Mouse (Mus musculus): Measurements from ENCODE around the gene Tfe3. TPM values are rescaled to one million over a fixed set of nuclear protein-coding genes. Genes with fewer than 3 reads are reported as not detected.
"Not testable (repeated sequence)": the region's sequence is repeated elsewhere in the genome, so short reads cannot be mapped to it uniquely, and the experiment has no call there.

The Tfe3 gene
- polyA plus RNA-seq, 1 experiment from 2014 or later = 19.0 TPM

DNA sequence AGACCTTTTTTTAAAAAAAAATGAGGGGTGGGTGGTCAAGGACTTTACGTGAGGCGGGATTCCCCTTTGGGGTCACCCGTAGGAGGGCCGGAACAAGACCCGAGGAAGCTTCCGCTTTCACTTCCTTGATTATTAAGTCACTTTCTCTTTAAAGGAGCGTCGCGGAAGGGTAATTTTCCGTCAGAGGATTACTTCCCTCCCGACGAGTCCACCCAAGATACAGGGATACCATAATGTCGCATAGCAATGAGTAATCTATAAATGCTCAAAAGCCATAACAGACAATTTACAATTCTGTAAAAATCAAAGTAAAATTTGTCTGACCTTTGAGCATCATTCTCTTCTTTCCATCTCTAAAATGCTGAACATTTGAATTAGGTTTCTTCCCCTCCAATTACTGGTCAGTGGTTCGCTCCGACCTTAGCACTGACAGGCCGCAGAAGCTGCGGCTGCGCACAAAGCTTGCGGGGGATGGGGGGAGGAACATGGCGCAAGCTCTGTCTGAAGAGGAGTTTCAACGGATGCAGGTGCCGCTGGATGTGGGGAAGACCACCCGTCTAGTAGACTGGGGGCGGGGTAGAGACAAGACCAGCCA is 27.3 kb downstream of the Tfe3 start, which contains the start of gene Gripap1:
Gene Gripap1 (plus strand): TSS at position 224 of the 595 bp plus-strand sequence.
- H3K27me3 ChIP-seq (ENCODE audit: control insufficient read depth, insufficient read depth, low read depth, low read length) = no peaks in the 10 kb centered on the region
- peak within 1 kb of the TSS; percentile 68 for H3K9ac ChIP-seq (ENCODE audit: low read depth, low read length)
- H3K4me2 ChIP-seq (ENCODE audit: low read length) = peak within 1 kb of the TSS; percentile 80
- ATAC-seq = peak; percentile 94
- H3K4me3 ChIP-seq (ENCODE audit: low read depth, low read length) = peak within 1 kb of the TSS; percentile 56
- peak within 1 kb of the TSS; percentile 68 for H3K27ac ChIP-seq (ENCODE audit: low read length)
- peaks cover 9% of the 10 kb centered on the region for H3K4me1 ChIP-seq (ENCODE audit: control insufficient read depth, insufficient read depth, low read length)
- 18% methylated on average over 24 of the region's 24 CpGs for WGBS
- H3K9me3 ChIP-seq (replicated peaks; ENCODE audit: control insufficient read depth, low read length, poor library complexity, severe bottlenecking) = no peaks in the 10 kb centered on the region
- H3K36me3 ChIP-seq (ENCODE audit: control insufficient read depth, insufficient read depth, low read length) = 0 out of 2 replicates have a peak, but pooled peaks cover 3% of the 10 kb centered on the region

GRCm38 (mm10) chrX:7790309-7790708 is 27.9 kb downstream of the Tfe3 start:
- H3K4me1 ChIP-seq (ENCODE audit: control insufficient read depth, insufficient read depth, low read length) = peaks cover 9% of the 10 kb centered on the region
- H3K27ac ChIP-seq (ENCODE audit: low read length) = peak overlapping the region; percentile 68
- 0 out of 2 replicates have a peak, but pooled peaks cover 3% of the 10 kb centered on the region for H3K36me3 ChIP-seq (ENCODE audit: control insufficient read depth, insufficient read depth, low read length)
- H3K4me2 ChIP-seq (ENCODE audit: low read length) = peak overlapping the region; percentile 80
- H3K9me3 ChIP-seq (replicated peaks; ENCODE audit: control insufficient read depth, low read length, poor library complexity, severe bottlenecking) = no peaks in the 10 kb centered on the region
- H3K9ac ChIP-seq (ENCODE audit: low read depth, low read length) = peak overlapping the region; percentile 68
- H3K27me3 ChIP-seq (ENCODE audit: control insufficient read depth, insufficient read depth, low read depth, low read length) = no peaks in the 10 kb centered on the region
- 34% methylated on average over 5 of the region's 5 CpGs for WGBS
- peak overlapping the region; percentile 56 for H3K4me3 ChIP-seq (ENCODE audit: low read depth, low read length)
- no peak for ATAC-seq

GRCm38 (mm10) chrX:7793361-7793760 is 31.0 kb downstream of the Tfe3 start:
- H3K9me3 ChIP-seq (replicated peaks; ENCODE audit: control insufficient read depth, low read length, poor library complexity, severe bottlenecking) = no peaks in the 10 kb centered on the region

DNA sequence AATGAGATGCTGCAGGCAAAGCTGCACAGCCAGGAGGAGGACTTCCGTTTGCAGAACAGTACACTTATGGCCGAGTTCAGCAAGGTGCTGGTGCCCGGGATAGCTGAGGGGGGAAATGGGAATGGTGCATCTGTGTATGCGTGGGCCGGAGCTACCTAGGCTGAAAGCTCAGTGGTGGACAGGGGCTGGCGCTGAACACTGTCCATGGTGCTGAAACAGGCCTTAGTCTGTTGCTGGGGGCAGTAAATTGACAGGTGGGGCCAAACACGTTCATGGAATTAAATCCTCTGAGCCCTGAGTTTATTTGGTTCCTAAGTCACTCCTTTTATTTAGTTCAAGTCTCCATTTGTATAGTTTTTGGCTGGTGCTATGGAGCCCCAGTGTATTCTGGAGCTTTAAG is 32.7 kb downstream of the Tfe3 start:
- ATAC-seq = no peak
- Histone ChIP-seq H3K27ac (ENCODE audit: low read length) (no peak overlapping the region), H3K36me3 (ENCODE audit: control insufficient read depth, insufficient read depth, low read length) (peaks cover 4% of the 10 kb centered on the region), H3K9me3 (replicated peaks; ENCODE audit: control insufficient read depth, low read length, poor library complexity, severe bottlenecking) (no peaks in the 10 kb centered on the region), H3K4me3 (ENCODE audit: low read depth, low read length) (no peak overlapping the region), H3K4me2 (ENCODE audit: low read length) (no peak overlapping the region), H3K27me3 (ENCODE audit: control insufficient read depth, insufficient read depth, low read depth, low read length) (no peaks in the 10 kb centered on the region), H3K9ac (ENCODE audit: low read depth, low read length) (no peak overlapping the region), H3K4me1 (ENCODE audit: control insufficient read depth, insufficient read depth, low read length) (peaks cover 9% of the 10 kb centered on the region)
- WGBS = 28% methylated on average over 7 of the region's 7 CpGs

More at GRCm38 (mm10) chrX:7793361-7793760, 31.0 kb downstream of the Tfe3 start:
- no peak overlapping the region for H3K4me3 ChIP-seq (ENCODE audit: low read depth, low read length)
- WGBS = 48% methylated on average over 3 of the region's 3 CpGs
- peaks cover 9% of the 10 kb centered on the region for H3K4me1 ChIP-seq (ENCODE audit: control insufficient read depth, insufficient read depth, low read length)
- H3K4me2 ChIP-seq (ENCODE audit: low read length) = no peak overlapping the region
- 0 out of 2 replicates have a peak, but pooled peaks cover 3% of the 10 kb centered on the region for H3K36me3 ChIP-seq (ENCODE audit: control insufficient read depth, insufficient read depth, low read length)
- no peak for ATAC-seq
- no peaks in the 10 kb centered on the region for H3K27me3 ChIP-seq (ENCODE audit: control insufficient read depth, insufficient read depth, low read depth, low read length)
- no peak overlapping the region for H3K27ac ChIP-seq (ENCODE audit: low read length)
- H3K9ac ChIP-seq (ENCODE audit: low read depth, low read length) = no peak overlapping the region

DNA sequence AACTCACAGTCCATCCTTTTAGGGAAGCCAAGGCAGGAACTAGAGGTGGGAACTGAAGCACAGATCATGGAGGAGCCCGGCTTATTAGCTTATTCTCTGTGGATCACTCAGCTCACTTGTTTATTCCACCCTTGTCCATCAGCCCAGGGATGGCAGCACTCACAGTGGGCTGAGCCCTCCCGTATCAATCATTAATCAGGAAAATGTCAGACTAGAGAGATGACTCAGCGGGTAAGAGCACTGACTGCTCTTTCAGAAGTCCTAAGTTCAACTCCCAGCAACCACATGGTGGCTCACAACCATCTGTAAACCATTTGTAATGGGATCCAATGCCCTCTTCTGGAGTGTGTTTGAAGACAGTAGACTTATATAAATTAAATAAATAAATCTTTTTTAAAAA is 35.0 kb downstream of the Tfe3 start:
- WGBS = 79% methylated on average over 3 of the region's 3 CpGs
- no peak overlapping the region for H3K4me2 ChIP-seq (ENCODE audit: low read length)
- H3K9me3 ChIP-seq (replicated peaks; ENCODE audit: control insufficient read depth, low read length, poor library complexity, severe bottlenecking) = no peaks in the 10 kb centered on the region
- H3K4me3 ChIP-seq (ENCODE audit: low read depth, low read length) = no peak overlapping the region
- no peaks in the 10 kb centered on the region for H3K4me1 ChIP-seq (ENCODE audit: control insufficient read depth, insufficient read depth, low read length)
- no peak for ATAC-seq
- no peaks in the 10 kb centered on the region for H3K27me3 ChIP-seq (ENCODE audit: control insufficient read depth, insufficient read depth, low read depth, low read length)
- H3K9ac ChIP-seq (ENCODE audit: low read depth, low read length) = no peak overlapping the region
- H3K27ac ChIP-seq (ENCODE audit: low read length) = no peak overlapping the region
- peaks cover 5% of the 10 kb centered on the region for H3K36me3 ChIP-seq (ENCODE audit: control insufficient read depth, insufficient read depth, low read length)

DNA sequence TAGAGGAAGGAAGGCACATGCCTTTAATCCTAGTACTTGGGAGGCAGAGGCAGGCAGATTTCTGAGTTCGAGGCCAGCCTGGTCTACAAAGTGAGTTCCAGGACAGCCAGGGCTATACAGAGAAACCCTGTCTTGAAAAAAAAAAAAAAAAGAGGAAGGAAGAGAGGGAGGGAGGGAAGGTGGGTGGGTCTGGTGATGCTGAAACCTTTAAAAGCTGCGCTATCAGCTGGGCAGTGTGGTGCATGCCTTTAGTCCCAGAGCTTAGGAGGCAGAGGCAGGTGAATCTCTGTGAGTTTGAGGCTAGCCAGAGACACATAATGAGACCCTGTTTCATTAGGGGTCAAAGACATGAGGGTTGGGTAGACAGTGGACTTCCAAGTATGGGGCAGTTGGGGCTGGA is 39.8 kb downstream of the Tfe3 start:
- ATAC-seq; H3K27ac ChIP-seq (ENCODE audit: low read length); H3K4me1 ChIP-seq (ENCODE audit: control insufficient read depth, insufficient read depth, low read length); H3K36me3 ChIP-seq (ENCODE audit: control insufficient read depth, insufficient read depth, low read length); H3K9ac ChIP-seq (ENCODE audit: low read depth, low read length); H3K27me3 ChIP-seq (ENCODE audit: control insufficient read depth, insufficient read depth, low read depth, low read length); H3K9me3 ChIP-seq (replicated peaks; ENCODE audit: control insufficient read depth, low read length, poor library complexity, severe bottlenecking); H3K4me3 ChIP-seq (ENCODE audit: low read depth, low read length); H3K4me2 ChIP-seq (ENCODE audit: low read length): not testable (repeated sequence)
- 85% methylated on average over 2 of the region's 2 CpGs for WGBS

- not testable (repeated sequence) for ATAC-seq; H3K4me1 ChIP-seq (ENCODE audit: control insufficient read depth, insufficient read depth, low read length); H3K27me3 ChIP-seq (ENCODE audit: control insufficient read depth, insufficient read depth, low read depth, low read length); H3K9me3 ChIP-seq (replicated peaks; ENCODE audit: control insufficient read depth, low read length, poor library complexity, severe bottlenecking); H3K4me3 ChIP-seq (ENCODE audit: low read depth, low read length); H3K27ac ChIP-seq (ENCODE audit: low read length); H3K4me2 ChIP-seq (ENCODE audit: low read length); H3K9ac ChIP-seq (ENCODE audit: low read depth, low read length)
- WGBS = 56% methylated on average over 8 of the region's 8 CpGs
- peaks cover 19% of the 10 kb centered on the region for H3K36me3 ChIP-seq (ENCODE audit: control insufficient read depth, insufficient read depth, low read length)
Measured at GRCm38 (mm10) chrX:7815016-7815415, 52.7 kb downstream of the Tfe3 start.

DNA sequence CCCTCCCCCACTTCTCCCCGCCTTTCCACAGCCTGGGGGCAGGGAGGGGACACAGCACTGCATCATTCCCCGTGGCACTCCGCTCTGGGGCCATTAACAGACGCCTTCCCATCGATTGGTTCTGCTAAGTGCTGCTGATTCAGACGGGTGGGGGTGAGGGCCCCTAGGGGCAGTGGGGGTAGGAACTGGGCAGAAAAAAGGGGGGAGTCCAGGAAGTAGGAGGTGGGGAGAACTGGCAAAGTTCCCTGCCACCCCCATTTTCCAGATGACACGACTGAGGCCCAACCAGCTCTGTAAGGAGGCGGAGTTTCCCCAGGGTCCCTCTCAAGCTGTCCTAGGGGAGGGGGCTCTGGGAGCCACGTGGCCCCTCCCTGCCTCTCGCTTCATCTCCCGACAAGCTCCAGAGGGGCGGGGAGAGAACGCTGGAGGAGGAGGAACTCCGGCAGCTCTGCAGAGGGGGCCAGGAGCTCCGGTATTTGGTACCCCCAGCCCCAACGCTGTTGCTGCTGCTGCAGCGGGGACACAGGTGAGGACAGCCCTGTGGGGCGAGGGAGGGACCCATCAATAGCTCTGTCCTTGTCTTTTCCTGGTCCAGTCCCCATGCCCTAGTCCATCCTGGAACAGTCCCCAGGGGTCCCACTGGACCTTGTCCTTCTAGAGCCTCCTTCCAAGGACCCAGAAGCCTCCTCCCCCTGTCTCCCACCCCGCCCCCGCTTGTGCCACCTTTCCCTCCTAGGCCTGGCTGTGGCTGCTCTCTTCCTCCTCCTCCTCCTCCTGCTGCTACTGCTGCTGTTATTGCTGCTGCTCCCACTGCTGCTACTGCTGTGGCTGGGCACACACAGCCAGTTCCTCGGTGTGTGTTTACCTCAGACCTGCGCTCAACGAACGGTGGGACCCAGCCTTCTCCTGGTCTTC is 59.8 kb downstream of the Tfe3 start, which contains the start of gene Kcnd1:
Gene Kcnd1 (plus strand): TSS at position 425 of the 915 bp plus-strand sequence.
- Histone ChIP-seq H3K4me3 (ENCODE audit: low read depth, low read length) (peak within 1 kb of the TSS; percentile 45), H3K4me2 (ENCODE audit: low read length) (peak within 1 kb of the TSS; percentile 61), H3K36me3 (ENCODE audit: control insufficient read depth, insufficient read depth, low read length) (peaks cover 12% of the 10 kb centered on the region), H3K4me1 (ENCODE audit: control insufficient read depth, insufficient read depth, low read length) (0 out of 2 replicates have a peak, but pooled peaks cover 2% of the 10 kb centered on the region), H3K9ac (ENCODE audit: low read depth, low read length) (peak within 1 kb of the TSS; percentile 64), H3K9me3 (replicated peaks; ENCODE audit: control insufficient read depth, low read length, poor library complexity, severe bottlenecking) (no peaks in the 10 kb centered on the region), H3K27me3 (ENCODE audit: control insufficient read depth, insufficient read depth, low read depth, low read length) (no peaks in the 10 kb centered on the region), H3K27ac (ENCODE audit: low read length) (no peak within 1 kb of the TSS)
- 29% methylated on average over 21 of the region's 24 CpGs for WGBS
- ATAC-seq = peak; percentile 73

Data from midbrain, embryonic 16.5 days (tissue).